Mouse (Mus musculus): ENCODE measurements around the gene Cmya5. TPM values are rescaled to one million over a fixed set of nuclear protein-coding genes. Genes with fewer than 3 reads are reported as not detected.
"Not testable (repeated sequence)": the region's sequence is repeated elsewhere in the genome, so short reads cannot be mapped to it uniquely, and the experiment has no call there.

Cmya5 gene
- 0.01 and 0.14 TPM in 2 replicates for polyA plus RNA-seq (2014; fragmentation: Nextera tagmentation; extraction: Ambion mirVana)

DNA sequence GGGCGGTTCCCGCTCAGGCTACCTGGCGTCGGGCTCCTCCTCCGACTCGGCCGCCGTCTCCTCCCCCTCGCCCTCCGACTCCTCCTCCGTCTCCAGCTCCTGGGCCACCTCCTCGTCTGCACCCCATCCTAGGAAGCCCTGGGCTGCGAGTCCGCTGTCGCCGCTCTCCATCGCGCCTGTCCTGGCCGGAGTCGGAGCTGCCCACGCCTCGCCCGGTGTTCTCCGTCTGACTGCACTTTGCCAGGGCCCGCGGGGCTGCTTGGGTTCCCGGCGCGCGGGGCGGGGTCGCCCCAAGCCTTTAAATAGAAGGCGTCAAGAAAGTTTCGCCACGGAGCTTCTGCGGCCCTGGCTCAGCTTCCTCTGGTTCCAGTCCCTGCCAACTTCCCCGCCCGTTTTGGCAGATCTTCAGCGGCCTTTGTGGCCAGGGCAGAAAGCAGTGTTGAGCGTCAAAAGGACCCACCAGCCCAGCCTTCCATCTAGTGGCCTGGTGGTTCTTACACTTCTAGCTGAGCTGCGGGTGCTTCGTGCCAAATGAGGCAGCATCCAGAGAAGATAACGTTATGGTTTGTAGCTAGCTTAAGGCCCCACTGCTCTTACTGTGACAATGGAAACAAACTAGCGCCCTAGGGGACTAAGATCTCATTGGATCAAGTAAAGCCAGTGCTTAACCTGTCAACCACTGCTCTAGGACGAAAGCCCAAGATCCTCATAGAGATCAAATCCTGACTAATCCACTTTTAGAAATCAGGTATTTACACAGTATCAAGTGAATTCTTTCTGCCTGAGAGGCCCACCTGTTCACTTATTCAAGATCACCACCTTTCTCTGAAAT is at the start of gene Cmya5:
Cmya5 (minus strand) TSS at position 389 of the 832 bp plus-strand sequence.
- ATAC-seq (ENCODE audit: low FRiP score) (peak; percentile 86), DNase-seq (ENCODE audit: low spot score) (peak; percentile 58)
- Histone ChIP-seq H3K27me3 (ENCODE audit: control insufficient read depth, insufficient read depth, low read length) (no peaks in the 10 kb centered on the region), H3K36me3 (ENCODE audit: control insufficient read depth, insufficient read depth, low read length) (no peaks in the 10 kb centered on the region), H3K4me2 (replicated peaks; ENCODE audit: low read depth, low read length) (peak within 1 kb of the TSS; percentile 92), H3K4me3 (ENCODE audit: low read depth, low read length) (peak within 1 kb of the TSS; percentile 38), H3K27ac (ENCODE audit: low read depth, low read length) (no peak within 1 kb of the TSS), H3K9ac (ENCODE audit: low read depth, low read length) (peak within 1 kb of the TSS; percentile 55), H3K4me1 (replicated peaks; ENCODE audit: control insufficient read depth, insufficient read depth, low read length) (no peaks in the 10 kb centered on the region), H3K9me3 (ENCODE audit: control insufficient read depth, low read length) (no peaks in the 10 kb centered on the region)
- 2% methylated on average over 41 of the region's 45 CpGs for WGBS

DNA sequence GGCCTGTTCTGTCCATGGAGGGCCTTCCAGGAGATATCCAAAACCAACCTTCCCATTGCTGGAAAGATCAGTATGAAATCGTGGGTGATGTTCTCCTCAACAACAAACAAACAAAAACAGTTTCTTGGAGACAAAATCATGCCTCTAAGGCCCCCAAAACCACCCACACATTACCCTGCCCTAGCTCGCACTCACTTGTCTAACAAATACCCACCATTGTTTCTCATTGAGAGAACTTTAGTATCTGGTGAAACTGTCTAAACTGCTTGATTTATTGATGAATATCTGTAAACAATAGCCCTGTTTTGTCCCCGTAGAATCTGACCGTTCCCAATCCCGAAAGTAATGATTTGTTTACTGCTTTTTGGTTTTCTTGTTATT is 48.1 kb upstream of the Cmya5 start:
- H3K4me1 ChIP-seq (replicated peaks; ENCODE audit: control insufficient read depth, insufficient read depth, low read length), result no peaks in the 10 kb centered on the region
- peak overlapping the region; percentile 70 for H3K9ac ChIP-seq (ENCODE audit: low read depth, low read length)
- H3K4me2 ChIP-seq (replicated peaks; ENCODE audit: low read depth, low read length), result peak overlapping the region; percentile 58
- ATAC-seq (ENCODE audit: low FRiP score) (peak; percentile 62), DNase-seq (ENCODE audit: low spot score) (no peak)
- H3K9me3 ChIP-seq (ENCODE audit: control insufficient read depth, low read length), result no peaks in the 10 kb centered on the region
- no peaks in the 10 kb centered on the region for H3K36me3 ChIP-seq (ENCODE audit: control insufficient read depth, insufficient read depth, low read length)
- WGBS, result 62% methylated on average over 5 of the region's 5 CpGs
- H3K27ac ChIP-seq (ENCODE audit: low read depth, low read length), result peak overlapping the region; percentile 72
- H3K27me3 ChIP-seq (ENCODE audit: control insufficient read depth, insufficient read depth, low read length), result no peaks in the 10 kb centered on the region
- H3K4me3 ChIP-seq (ENCODE audit: low read depth, low read length), result peak overlapping the region; percentile 94

DNA sequence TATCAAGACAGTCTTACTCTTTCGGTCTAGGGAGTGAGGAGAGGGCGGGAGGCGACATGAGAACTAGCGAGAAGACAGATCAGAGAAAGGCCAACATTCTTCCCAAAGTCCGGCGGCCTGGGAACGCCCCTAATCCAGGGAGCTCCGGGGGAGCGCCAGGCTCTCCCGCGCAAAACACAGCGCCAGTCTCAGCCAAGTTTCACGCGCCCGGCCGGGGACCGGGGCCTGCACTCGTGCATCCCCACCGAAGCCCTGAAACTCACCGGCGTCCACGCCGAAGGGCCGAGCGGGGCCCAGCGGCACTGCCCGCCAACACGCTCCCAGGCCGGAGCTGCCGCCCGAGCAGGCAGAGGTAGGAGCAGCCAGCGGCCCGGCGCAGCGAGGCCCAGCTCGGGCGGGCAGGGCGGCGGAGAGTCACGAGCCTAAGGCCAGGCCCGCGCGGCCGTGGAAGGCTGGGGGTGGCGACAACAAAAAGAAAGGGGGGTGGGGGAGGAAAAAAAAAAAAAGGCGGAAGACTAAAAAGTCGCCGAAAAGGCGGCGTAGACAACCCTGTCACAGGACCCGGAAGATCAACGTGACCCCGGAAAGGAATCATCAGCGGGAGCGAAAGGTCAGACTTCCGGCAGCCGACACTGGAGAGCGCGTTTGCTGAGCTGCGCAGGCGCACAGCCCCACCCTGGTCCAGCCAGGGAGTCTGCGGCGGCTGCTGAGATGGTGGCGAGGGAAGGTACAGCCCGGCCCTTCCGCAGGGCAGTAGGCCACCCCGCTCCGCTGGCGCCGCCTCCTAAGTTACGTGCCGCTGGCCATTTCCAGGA is 47.5 kb upstream of the Cmya5 start, which contains the start of gene Tent2:
Tent2 (minus strand) TSS at position 555 of the 815 bp plus-strand sequence.
- peak within 1 kb of the TSS; percentile 95 for H3K9ac ChIP-seq (ENCODE audit: low read depth, low read length)
- H3K9me3 ChIP-seq (ENCODE audit: control insufficient read depth, low read length), result no peaks in the 10 kb centered on the region
- H3K27me3 ChIP-seq (ENCODE audit: control insufficient read depth, insufficient read depth, low read length), result no peaks in the 10 kb centered on the region
- ATAC-seq (ENCODE audit: low FRiP score) (peak; percentile 99), DNase-seq (ENCODE audit: low spot score) (peak; percentile 96)
- H3K27ac ChIP-seq (ENCODE audit: low read depth, low read length), result peak within 1 kb of the TSS; percentile 91
- WGBS, result 1% methylated on average over 70 of the region's 72 CpGs
- H3K4me2 ChIP-seq (replicated peaks; ENCODE audit: low read depth, low read length), result peak within 1 kb of the TSS; percentile 58
- no peaks in the 10 kb centered on the region for H3K36me3 ChIP-seq (ENCODE audit: control insufficient read depth, insufficient read depth, low read length)
- H3K4me1 ChIP-seq (replicated peaks; ENCODE audit: control insufficient read depth, insufficient read depth, low read length), result no peaks in the 10 kb centered on the region
- H3K4me3 ChIP-seq (ENCODE audit: low read depth, low read length), result peak within 1 kb of the TSS; percentile 94

DNA sequence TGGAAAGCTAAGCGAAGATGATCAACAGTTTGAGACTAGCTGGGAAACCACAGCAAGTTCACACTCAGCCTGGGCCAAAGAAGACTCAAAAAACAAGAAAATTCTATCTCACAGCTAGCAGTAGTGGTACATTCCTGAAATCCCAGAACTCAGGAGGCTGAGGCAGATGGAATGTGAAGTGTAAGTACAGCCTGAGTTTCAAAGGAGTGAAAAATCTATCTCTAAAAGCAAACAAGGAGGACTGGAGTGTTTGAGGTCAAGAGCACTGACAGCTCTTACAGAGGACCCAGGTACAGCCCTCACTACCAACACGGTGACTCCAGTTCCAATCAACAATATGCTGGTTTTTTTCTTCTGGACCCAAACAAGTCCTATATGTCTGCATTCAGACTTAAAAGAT is 44.9 kb upstream of the Cmya5 start:
- Histone ChIP-seq H3K27me3 (ENCODE audit: control insufficient read depth, insufficient read depth, low read length) (no peaks in the 10 kb centered on the region), H3K9ac (ENCODE audit: low read depth, low read length) (no peak overlapping the region), H3K4me2 (replicated peaks; ENCODE audit: low read depth, low read length) (no peak overlapping the region), H3K9me3 (ENCODE audit: control insufficient read depth, low read length) (no peaks in the 10 kb centered on the region), H3K4me1 (replicated peaks; ENCODE audit: control insufficient read depth, insufficient read depth, low read length) (no peaks in the 10 kb centered on the region), H3K4me3 (ENCODE audit: low read depth, low read length) (no peak overlapping the region), H3K27ac (ENCODE audit: low read depth, low read length) (no peak overlapping the region), H3K36me3 (ENCODE audit: control insufficient read depth, insufficient read depth, low read length) (no peaks in the 10 kb centered on the region)
- no peak for ATAC-seq (ENCODE audit: low FRiP score)
- DNase-seq (ENCODE audit: low spot score), result no peak
- 83% methylated on average over 2 of the region's 2 CpGs for WGBS

GRCm38 (mm10) chr13:93188738-93189137 is 44.2 kb upstream of the Cmya5 start:
- no peak overlapping the region for H3K4me2 ChIP-seq (replicated peaks; ENCODE audit: low read depth, low read length)
- H3K36me3 ChIP-seq (ENCODE audit: control insufficient read depth, insufficient read depth, low read length), result no peaks in the 10 kb centered on the region
- H3K4me1 ChIP-seq (replicated peaks; ENCODE audit: control insufficient read depth, insufficient read depth, low read length), result no peaks in the 10 kb centered on the region
- ATAC-seq (ENCODE audit: low FRiP score), result no peak
- no peak for DNase-seq (ENCODE audit: low spot score)
- H3K9me3 ChIP-seq (ENCODE audit: control insufficient read depth, low read length), result no peaks in the 10 kb centered on the region
- H3K27ac ChIP-seq (ENCODE audit: low read depth, low read length), result no peak overlapping the region
- H3K27me3 ChIP-seq (ENCODE audit: control insufficient read depth, insufficient read depth, low read length), result no peaks in the 10 kb centered on the region
- WGBS, result 93% methylated on average over 3 of the region's 3 CpGs
- H3K4me3 ChIP-seq (ENCODE audit: low read depth, low read length), result no peak overlapping the region
- H3K9ac ChIP-seq (ENCODE audit: low read depth, low read length), result no peak overlapping the region

DNA sequence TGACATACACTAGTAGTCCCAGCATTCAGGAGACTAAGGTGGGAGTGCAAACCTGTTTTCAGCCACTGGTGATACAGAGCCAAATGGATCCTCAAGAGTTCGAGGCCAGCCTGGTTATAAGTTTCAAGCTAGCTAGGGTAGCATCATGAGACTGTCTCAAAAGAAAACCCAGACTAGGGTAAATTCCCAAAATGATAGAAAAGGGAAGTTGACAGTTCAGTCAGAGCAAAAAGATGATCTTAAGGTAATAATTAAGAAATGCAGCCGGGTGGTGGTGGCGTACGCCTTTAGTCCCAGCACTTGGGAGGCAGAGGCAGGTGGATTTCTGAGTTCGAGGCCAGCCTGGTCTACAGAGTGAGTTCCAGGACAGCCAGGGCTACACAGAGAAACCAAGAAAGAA is 43.3 kb upstream of the Cmya5 start:
- not testable (repeated sequence) for ATAC-seq (ENCODE audit: low FRiP score); H3K9me3 ChIP-seq (ENCODE audit: control insufficient read depth, low read length); H3K9ac ChIP-seq (ENCODE audit: low read depth, low read length); H3K4me1 ChIP-seq (replicated peaks; ENCODE audit: control insufficient read depth, insufficient read depth, low read length); H3K4me3 ChIP-seq (ENCODE audit: low read depth, low read length); H3K36me3 ChIP-seq (ENCODE audit: control insufficient read depth, insufficient read depth, low read length); H3K27me3 ChIP-seq (ENCODE audit: control insufficient read depth, insufficient read depth, low read length); H3K4me2 ChIP-seq (replicated peaks; ENCODE audit: low read depth, low read length); DNase-seq (ENCODE audit: low spot score); H3K27ac ChIP-seq (ENCODE audit: low read depth, low read length)
- 92% methylated on average over 5 of the region's 5 CpGs for WGBS

- Histone ChIP-seq H3K9ac (ENCODE audit: low read depth, low read length) (no peak overlapping the region), H3K27ac (ENCODE audit: low read depth, low read length) (no peak overlapping the region), H3K4me3 (ENCODE audit: low read depth, low read length) (no peak overlapping the region), H3K9me3 (ENCODE audit: control insufficient read depth, low read length) (no peaks in the 10 kb centered on the region), H3K4me1 (replicated peaks; ENCODE audit: control insufficient read depth, insufficient read depth, low read length) (no peaks in the 10 kb centered on the region), H3K27me3 (ENCODE audit: control insufficient read depth, insufficient read depth, low read length) (no peaks in the 10 kb centered on the region), H3K4me2 (replicated peaks; ENCODE audit: low read depth, low read length) (no peak overlapping the region), H3K36me3 (ENCODE audit: control insufficient read depth, insufficient read depth, low read length) (no peaks in the 10 kb centered on the region)
- DNase-seq (ENCODE audit: low spot score) (no peak), ATAC-seq (ENCODE audit: low FRiP score) (no peak)
- 100% methylated on average over 1 of the region's 1 CpGs for WGBS
These were observed 35.8 kb upstream of the Cmya5 start for GRCm38 (mm10) chr13:93180351-93180750.

GRCm38 (mm10) chr13:93179522-93179921 is 35.0 kb upstream of the Cmya5 start:
- DNase-seq (ENCODE audit: low spot score) (no peak), ATAC-seq (ENCODE audit: low FRiP score) (no peak)
- Histone ChIP-seq H3K4me1 (replicated peaks; ENCODE audit: control insufficient read depth, insufficient read depth, low read length) (no peaks in the 10 kb centered on the region), H3K27ac (ENCODE audit: low read depth, low read length) (no peak overlapping the region), H3K36me3 (ENCODE audit: control insufficient read depth, insufficient read depth, low read length) (no peaks in the 10 kb centered on the region), H3K9me3 (ENCODE audit: control insufficient read depth, low read length) (no peaks in the 10 kb centered on the region), H3K4me3 (ENCODE audit: low read depth, low read length) (no peak overlapping the region), H3K27me3 (ENCODE audit: control insufficient read depth, insufficient read depth, low read length) (no peaks in the 10 kb centered on the region), H3K4me2 (replicated peaks; ENCODE audit: low read depth, low read length) (no peak overlapping the region), H3K9ac (ENCODE audit: low read depth, low read length) (no peak overlapping the region)
- WGBS, result 89% methylated on average over 2 of the region's 2 CpGs

Measured in hindbrain, embryonic 11.5 days (tissue).